Mouse (Mus musculus) MEL (cell line): ENCODE data around the gene Enho.

Experiments used
- CTCF ChIP-seq, 3 experiments: IDR thresholded peaks in 2 of 3; conservative IDR thresholded peaks in 1 of 3; 2 replicates each; pipeline ENCODE4 v1.5.1; 2011 to 2012; ENCODE audit warnings: low read length in 3 of 3, low read depth in 2 of 3, mild to moderate bottlenecking in 2 of 3, improper control_type of control experiment in 1 of 3, inconsistent platforms in 1 of 3, mixed read lengths in 1 of 3, moderate library complexity in 1 of 3; ENCODE audit not compliant: control insufficient read depth in 1 of 3, insufficient read depth in 1 of 3, poor library complexity in 1 of 3, severe bottlenecking in 1 of 3
- MAX ChIP-seq: IDR thresholded peaks from 2 replicates; pipeline ENCODE4 v1.6.1; 2011; ENCODE audit warnings: low read length, improper control_type of control experiment
- POLR2A ChIP-seq, 2 experiments: IDR thresholded peaks; 2 replicates each; pipeline ENCODE4 v1.6.1; 2011 to 2012; ENCODE audit warnings: low read length in 2 of 2, mild to moderate bottlenecking in 2 of 2, control low read depth in 1 of 2, improper control_type of control experiment in 1 of 2, low read depth in 1 of 2, moderate library complexity in 1 of 2; ENCODE audit not compliant: control insufficient read depth in 1 of 2, insufficient read depth in 1 of 2, poor library complexity in 1 of 2

GRCm38 (mm10) chr4:41672522-41672963 lies 32.4 kb upstream of the Enho start:
- TF ChIP-seq POLR2A (IDR thresholded peaks at IDR 0.05; ENCODE audit: control insufficient read depth in 1 of 2, insufficient read depth in 1 of 2, low read depth in 1 of 2, low read length in 2 of 2, poor library complexity in 1 of 2) (no peak), CTCF (IDR thresholded peaks at IDR 0.05 in 2 of 3, conservative IDR thresholded peaks at IDR 0.05 in 1 of 3; ENCODE audit: control insufficient read depth in 1 of 3, insufficient read depth in 1 of 3, low read depth in 2 of 3, low read length in 3 of 3, poor library complexity in 1 of 3, severe bottlenecking in 1 of 3) (no peak), MAX (no peak)
